Mouse (Mus musculus) embryonic fibroblast, embryonic 13.5 days (primary cell): ENCODE measurements around the gene Ptprj.

Source experiments
- CTCF ChIP-seq: IDR thresholded peaks from 2 replicates; pipeline ENCODE4 v1.5.1; 2011; ENCODE audit warnings: mild to moderate bottlenecking, control low read depth, low read length, moderate library complexity, borderline replicate concordance; ENCODE audit not compliant: insufficient read depth
- POLR2A ChIP-seq: IDR thresholded peaks from 2 replicates; pipeline ENCODE4 v1.6.1; 2011; ENCODE audit warnings: low read depth, mild to moderate bottlenecking, control low read depth, low read length, moderate library complexity

DNA sequence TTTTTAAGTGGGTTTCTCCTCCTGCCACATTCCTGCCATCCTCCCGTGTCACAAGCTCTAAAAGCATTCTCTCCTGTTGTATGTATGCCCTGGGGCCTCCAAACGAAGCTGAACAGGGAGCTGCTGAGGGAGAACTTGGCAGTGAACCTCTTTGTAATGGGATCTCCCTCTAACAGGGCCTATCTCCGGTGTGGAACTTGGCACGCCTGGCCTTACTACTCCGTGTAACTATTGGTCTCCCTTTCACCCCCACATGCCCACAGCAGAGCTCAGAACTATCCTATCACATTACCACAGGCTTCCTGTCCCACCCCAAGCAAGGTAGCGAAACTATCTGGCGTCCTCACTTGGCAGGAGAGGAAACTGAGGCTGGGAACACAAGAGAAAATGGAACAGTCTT lies 14.4 kb downstream of the Ptprj start:
- TF ChIP-seq POLR2A (no peak), CTCF (no peak)
